Mouse (Mus musculus) C2C12 (cell line): Measurements from ENCODE around the gene Ggnbp2.

ENCODE experiments used
- CEBPB ChIP-seq: IDR thresholded peaks from one replicate; pipeline ENCODE4 v1.6.1; 2011; ENCODE audit warnings: low read depth, mild to moderate bottlenecking, control low read depth, moderate library complexity
- CTCF ChIP-seq: IDR thresholded peaks from one replicate; pipeline ENCODE4 v1.5.1; 2011; ENCODE audit not compliant: control insufficient read depth, insufficient read depth, insufficient read length
- FOSL1 ChIP-seq: IDR thresholded peaks from one replicate; pipeline ENCODE4 v1.8.0; 2011; ENCODE audit warnings: mild to moderate bottlenecking, low read length; ENCODE audit not compliant: poor library complexity, insufficient read depth, severe bottlenecking
- MAX ChIP-seq: IDR thresholded peaks from one replicate; pipeline ENCODE4 v1.6.1; 2011; ENCODE audit warnings: mild to moderate bottlenecking, control low read depth
- MYOD1 ChIP-seq: IDR thresholded peaks from one replicate; pipeline ENCODE4 v1.6.1; 2011; ENCODE audit warnings: low read depth; ENCODE audit not compliant: control insufficient read depth, insufficient read length
- MYOG ChIP-seq: IDR thresholded peaks from one replicate; pipeline ENCODE4 v1.6.1; 2011; ENCODE audit not compliant: control insufficient read depth, insufficient read length; ENCODE audit errors: extremely low read depth
- USF1 ChIP-seq: IDR thresholded peaks from one replicate; pipeline ENCODE4 v1.6.1; 2011; ENCODE audit warnings: low read depth, mild to moderate bottlenecking, control low read depth, moderate library complexity

DNA sequence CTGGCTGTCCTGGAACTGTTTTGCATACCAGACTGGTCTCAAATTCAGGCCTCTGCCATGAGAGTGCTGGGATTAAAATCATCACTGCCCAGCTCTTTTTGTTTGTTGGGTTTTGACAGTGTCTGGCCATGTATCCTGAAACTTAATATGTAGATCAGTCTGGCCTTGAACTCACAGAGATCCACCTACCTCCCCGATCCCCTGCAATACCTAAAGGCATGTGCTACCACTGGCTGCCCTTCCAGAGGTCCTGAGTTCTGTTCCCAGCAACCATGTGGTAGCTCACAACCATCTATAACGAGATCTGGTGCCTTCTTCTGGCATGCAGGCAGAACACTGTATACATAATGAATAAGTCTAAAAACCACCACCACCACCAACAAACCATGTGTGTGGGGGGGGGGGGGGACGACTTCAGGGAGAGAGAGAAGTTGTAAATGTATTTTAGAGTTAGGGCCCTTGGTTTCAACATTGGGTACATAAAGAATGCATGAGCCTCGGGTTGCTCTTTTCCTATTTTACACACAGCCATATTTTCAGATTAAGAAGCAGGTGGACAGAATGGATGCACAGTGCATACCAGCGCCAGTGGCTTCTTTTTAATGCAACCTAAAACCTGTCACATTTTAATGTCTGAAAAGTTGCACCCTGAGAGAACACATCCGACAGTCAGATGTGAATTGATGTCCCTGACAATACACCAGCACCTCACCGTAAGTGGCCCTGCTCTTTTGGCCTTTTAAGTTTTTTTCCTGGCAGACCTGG lies 8.6 kb upstream of the Ggnbp2 start:
- TF ChIP-seq CTCF, result no peak
- no peak for TF ChIP-seq USF1
- no peak for TF ChIP-seq MYOG
- TF ChIP-seq MAX, result no peak
- no peak for TF ChIP-seq MYOD1
- no peak for TF ChIP-seq FOSL1
- TF ChIP-seq CEBPB, result no peak
